Mouse (Mus musculus) midbrain, postnatal 0 days (tissue): ENCODE data around the gene Keap1. TPM values are rescaled to one million over a fixed set of nuclear protein-coding genes. Genes with fewer than 3 reads are reported as not detected.
"Not testable (repeated sequence)": the region's sequence is repeated elsewhere in the genome, so short reads cannot be mapped to it uniquely, and the experiment has no call there.

ENCODE experiments used
- ATAC-seq: fragments of 200-750 bp; cut with Nextera tagmentation; 2 replicates; pipeline ENCODE4 v1.8.0; 2017; ENCODE audit warnings: moderate number of reproducible peaks, mild to moderate bottlenecking, moderate TSS enrichment, moderate library complexity; ENCODE audit not compliant: low FRiP score
- DNase-seq: peaks from one replicate; pipeline ENCODE4 v3.0.0-alpha.2; 2015; ENCODE audit warnings: low spot score
- H3K27ac ChIP-seq: fragments of 300-500 bp; sonication (generic); 2 replicates; pipeline ENCODE4 v1.5.1; 2014; ENCODE audit warnings: low read depth, mild to moderate bottlenecking, low read length, mixed read lengths
- H3K27me3 ChIP-seq: fragments of 300-500 bp; sonication (generic); 2 replicates; pipeline ENCODE4 v1.6.1; 2014; ENCODE audit warnings: low read length, control low read depth, mixed read lengths; ENCODE audit not compliant: insufficient read depth
- H3K36me3 ChIP-seq: fragments of 300-500 bp; sonication (generic); 2 replicates; pipeline ENCODE4 v1.6.1; 2014; ENCODE audit warnings: low read length, control low read depth, mixed read lengths; ENCODE audit not compliant: insufficient read depth
- H3K4me1 ChIP-seq: fragments of 300-500 bp; sonication (generic); 2 replicates; pipeline ENCODE4 v1.6.1; 2014; ENCODE audit warnings: mild to moderate bottlenecking, control low read depth, antibody characterized with exemption, low read length, mixed read lengths; ENCODE audit not compliant: insufficient read depth
- H3K4me2 ChIP-seq: fragments of 300-500 bp; sonication (generic); 2 replicates; pipeline ENCODE4 v1.6.1; 2014; ENCODE audit warnings: low read depth, mild to moderate bottlenecking, low read length, mixed read lengths; ENCODE audit not compliant: poor library complexity, severe bottlenecking
- H3K4me3 ChIP-seq: fragments of 300-500 bp; sonication (generic); 2 replicates; pipeline ENCODE4 v1.5.1; 2014; ENCODE audit warnings: low read depth, mild to moderate bottlenecking, low read length, moderate library complexity
- H3K9ac ChIP-seq: fragments of 300-500 bp; sonication (generic); replicated peaks from 2 replicates; pipeline ENCODE4 v1.6.1; 2014; ENCODE audit warnings: mild to moderate bottlenecking, low read length, moderate library complexity, mixed read lengths; ENCODE audit not compliant: poor library complexity, severe bottlenecking
- H3K9me3 ChIP-seq: fragments of 300-500 bp; sonication (generic); 2 replicates; pipeline ENCODE4 v1.6.1; 2016; ENCODE audit warnings: low read length, control low read depth
- CTCF ChIP-seq: IDR thresholded peaks from 2 replicates; pipeline ENCODE4 v1.5.1; 2016; ENCODE audit warnings: antibody characterized with exemption, mild to moderate bottlenecking
- WGBS: fragments of 180-500 bp; shearing (Covaris S2); extraction: QIAGEN DNeasy Blood & Tissue Kit; methylation state at CpG from one replicate; pipeline ENCODE4 v1.1.7; 2014; 5-methylcytosine and 5-hydroxymethylcytosine counted together
- polyA plus RNA-seq: library from polyadenylated mRNA; unstranded; fragments of >200 nt; fragmentation: Nextera tagmentation; extraction: Ambion mirVana; gene quantifications from 2 replicates; pipeline ENCODE4 v1.2.1, GENCODE M21; 2015
- total RNA-seq: library from RNA; depleted of rRNA; stranded (reverse); fragments of >200 nt; gene quantifications from 2 replicates; pipeline ENCODE4 v1.2.3, GENCODE M21; 2014

The Keap1 gene
- total and polyA plus RNA-seq, 2 experiments from 2014 or later, result 60.6 to 89.7 TPM

GRCm38 (mm10) chr9:21265611-21266010 is 26.4 kb upstream of the Keap1 start:
- 7% methylated on average over 11 of the region's 11 CpGs for WGBS
- 0 out of 2 replicates have a peak overlapping the region, but pooled peaks have one; percentile 4 for H3K27ac ChIP-seq
- H3K9ac ChIP-seq, result peak overlapping the region; percentile 58
- no peak for TF ChIP-seq CTCF
- DNase-seq (no peak), ATAC-seq (peak; percentile 17)
- H3K4me1 ChIP-seq, result peaks cover 5% of the 10 kb centered on the region; the same call in 1 of the 2 replicates
- H3K9me3 ChIP-seq, result no peaks in the 10 kb centered on the region
- H3K27me3 ChIP-seq, result no peaks in the 10 kb centered on the region
- H3K4me2 ChIP-seq, result peak overlapping the region; percentile 78
- H3K4me3 ChIP-seq, result peak overlapping the region; percentile 55
- peaks cover 21% of the 10 kb centered on the region for H3K36me3 ChIP-seq

- TF ChIP-seq CTCF, result no peak
These were observed 25.9 kb upstream of the Keap1 start, which contains the start of gene Atg4d for GRCm38 (mm10) chr9:21265000-21265561. TSS of gene Atg4d (plus strand) at chr9:21265293.

GRCm38 (mm10) chr9:21264272-21264999 is 25.3 kb upstream of the Keap1 start:
- H3K4me2 ChIP-seq, result peak overlapping the region; percentile 78
- no peaks in the 10 kb centered on the region for H3K27me3 ChIP-seq
- H3K27ac ChIP-seq, result peak overlapping the region; percentile 62
- peak overlapping the region; percentile 58 for H3K9ac ChIP-seq
- 15% methylated on average over 17 of the region's 17 CpGs for WGBS
- H3K36me3 ChIP-seq, result peaks cover 12% of the 10 kb centered on the region
- TF ChIP-seq CTCF, result no peak
- DNase-seq, result no peak
- peak; percentile 22; the same call in 1 of the 2 replicates for ATAC-seq
- H3K4me3 ChIP-seq, result peak overlapping the region; percentile 55
- peaks cover 5% of the 10 kb centered on the region; the same call in 1 of the 2 replicates for H3K4me1 ChIP-seq
- no peaks in the 10 kb centered on the region for H3K9me3 ChIP-seq

More at GRCm38 (mm10) chr9:21265000-21265561, 25.9 kb upstream of the Keap1 start, which contains the start of gene Atg4d:
- Histone ChIP-seq H3K4me1 (peaks cover 5% of the 10 kb centered on the region; the same call in 1 of the 2 replicates), H3K27ac (peak within 1 kb of the TSS; percentile 62), H3K4me3 (peak within 1 kb of the TSS; percentile 55), H3K9ac (peak within 1 kb of the TSS; percentile 58), H3K27me3 (no peaks in the 10 kb centered on the region), H3K36me3 (peaks cover 15% of the 10 kb centered on the region), H3K4me2 (peak within 1 kb of the TSS; percentile 78), H3K9me3 (no peaks in the 10 kb centered on the region)
- DNase-seq (peak; percentile 99), ATAC-seq (peak; percentile 97)
- WGBS, result under 1% methylated on average over 49 of the region's 49 CpGs

GRCm38 (mm10) chr9:21261831-21262230 is 22.7 kb upstream of the Keap1 start:
- Histone ChIP-seq H3K27ac (no peak overlapping the region), H3K36me3 (no peaks in the 10 kb centered on the region; the same call in 1 of the 2 replicates), H3K27me3 (no peaks in the 10 kb centered on the region), H3K4me1 (peaks cover 5% of the 10 kb centered on the region; the same call in 1 of the 2 replicates), H3K4me3 (no peak overlapping the region), H3K9ac (no peak overlapping the region), H3K9me3 (no peaks in the 10 kb centered on the region), H3K4me2 (no peak overlapping the region)
- WGBS, result 67% methylated on average over 2 of the region's 2 CpGs
- no peak for TF ChIP-seq CTCF
- DNase-seq (no peak), ATAC-seq (no peak)

GRCm38 (mm10) chr9:21260491-21261040 is 21.4 kb upstream of the Keap1 start:
- no peak for ATAC-seq

GRCm38 (mm10) chr9:21256349-21256748 is 17.2 kb upstream of the Keap1 start:
- not testable (repeated sequence) for H3K27me3 ChIP-seq, H3K4me3 ChIP-seq, DNase-seq, H3K9ac ChIP-seq, H3K36me3 ChIP-seq, H3K4me2 ChIP-seq, H3K27ac ChIP-seq, H3K9me3 ChIP-seq, H3K4me1 ChIP-seq, ATAC-seq
- 79% methylated on average over 4 of the region's 4 CpGs for WGBS

More at GRCm38 (mm10) chr9:21260491-21261040, 21.4 kb upstream of the Keap1 start:
- Histone ChIP-seq H3K9ac (no peak overlapping the region), H3K4me2 (no peak overlapping the region), H3K9me3 (no peaks in the 10 kb centered on the region), H3K27ac (no peak overlapping the region), H3K27me3 (no peaks in the 10 kb centered on the region), H3K4me1 (no peaks in the 10 kb centered on the region), H3K4me3 (no peak overlapping the region), H3K36me3 (no peaks in the 10 kb centered on the region)
- no peak for TF ChIP-seq CTCF
- 72% methylated on average over 6 of the region's 6 CpGs for WGBS
- no peak for DNase-seq
